Mouse (Mus musculus) CD4-positive, CD25-positive, alpha-beta regulatory T cell, adult 2 months (primary cell): ENCODE measurements around the gene Slc16a5.
A peak's percentile ranks its signal among the peaks of the same experiment; 100 is the strongest.
"Not testable (repeated sequence)": the region's sequence is repeated elsewhere in the genome, so short reads cannot be mapped to it uniquely, and the experiment has no call there.

Source experiments
- DNase-seq: peaks from one replicate; pipeline ENCODE4 v3.0.0-alpha.2; 2012; ENCODE audit warnings: low read depth, low spot score

Gene Slc16a5

DNA sequence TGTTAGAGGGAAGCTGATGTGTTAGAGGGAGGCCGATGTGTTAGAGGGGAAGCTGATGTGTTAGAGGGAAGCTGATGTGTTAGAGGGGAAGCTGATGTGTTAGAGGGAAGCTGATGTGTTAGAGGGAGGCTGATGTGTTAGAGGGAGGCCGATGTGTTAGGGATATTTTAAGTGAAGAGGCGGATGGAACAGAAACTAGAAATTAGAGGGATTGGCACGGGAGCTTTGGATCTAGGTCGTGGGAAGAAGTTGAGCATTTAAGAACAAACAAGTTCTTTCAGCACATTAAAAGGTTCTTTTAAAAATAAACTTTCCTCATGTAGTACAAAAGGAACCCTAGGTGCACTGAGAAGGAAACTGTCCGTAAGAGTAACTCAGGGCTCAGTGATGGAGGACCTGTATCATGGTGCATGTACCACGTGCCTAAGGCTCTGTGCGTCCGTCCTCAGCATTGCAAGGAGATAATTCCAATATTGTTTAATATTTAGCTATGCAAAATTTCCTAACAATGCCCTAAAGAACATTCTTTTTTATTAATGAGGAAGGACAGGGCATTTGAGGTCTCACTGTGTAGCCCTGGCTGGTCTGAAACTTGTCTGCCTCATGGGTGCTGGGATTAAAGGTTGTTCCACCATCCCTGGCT, 16.1 kb downstream of the Slc16a5 start:
- DNase-seq: no peak

DNA sequence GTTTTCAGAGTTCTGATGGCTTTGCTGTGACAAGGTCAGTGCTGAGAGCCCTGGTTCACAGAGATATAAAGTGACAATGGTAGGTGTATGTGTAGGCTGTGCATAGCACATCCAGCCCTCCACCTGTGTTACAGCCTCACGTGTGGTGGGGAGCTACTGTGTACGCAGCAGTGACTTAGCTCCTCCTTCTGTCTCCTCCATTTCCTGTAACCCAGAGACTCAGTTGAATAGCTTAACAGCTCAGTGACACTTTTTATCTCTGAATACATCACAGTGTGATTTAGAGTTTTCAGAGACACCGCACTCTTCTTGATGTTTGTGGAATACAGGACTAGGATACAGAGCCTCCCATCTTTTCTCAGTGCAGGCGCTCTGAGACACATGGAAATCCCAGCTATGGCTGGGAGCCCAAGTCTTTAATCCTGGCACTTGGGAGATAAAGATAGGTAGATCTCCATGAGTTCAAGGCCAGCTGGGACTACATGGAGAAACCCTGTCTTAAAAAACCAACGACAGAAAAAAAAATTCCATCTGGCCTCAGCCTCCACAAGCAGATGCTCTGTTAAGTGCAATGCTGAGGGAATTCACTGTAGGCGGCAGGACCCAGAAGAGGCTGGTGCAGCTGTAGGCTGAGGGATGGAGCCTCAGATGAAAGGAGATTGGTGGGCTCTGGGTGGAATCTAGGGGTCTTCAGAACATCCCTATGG, 19.4 kb downstream of the Slc16a5 start:
- DNase-seq: peak; percentile 87

DNA sequence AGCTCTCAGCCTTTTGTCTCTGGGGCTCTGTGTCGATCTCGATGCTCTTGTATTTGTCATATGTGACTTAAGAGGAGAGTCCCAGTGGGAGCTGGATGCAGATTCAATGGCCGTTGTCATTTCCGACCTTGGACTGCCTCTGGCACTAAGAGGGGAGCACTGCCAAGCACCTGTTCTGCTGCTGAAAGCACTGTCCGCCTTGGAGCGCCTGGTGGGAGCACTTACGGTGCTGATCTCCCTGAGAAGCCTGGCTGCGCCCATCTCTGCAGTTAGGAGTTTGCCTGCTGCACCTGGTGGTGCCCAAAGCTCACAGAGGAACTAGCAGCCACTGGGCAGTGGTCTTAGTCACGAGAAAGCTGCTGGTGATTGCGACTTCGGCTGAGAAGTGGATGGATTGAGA, 21.0 kb downstream of the Slc16a5 start:
- no peak for DNase-seq

DNA sequence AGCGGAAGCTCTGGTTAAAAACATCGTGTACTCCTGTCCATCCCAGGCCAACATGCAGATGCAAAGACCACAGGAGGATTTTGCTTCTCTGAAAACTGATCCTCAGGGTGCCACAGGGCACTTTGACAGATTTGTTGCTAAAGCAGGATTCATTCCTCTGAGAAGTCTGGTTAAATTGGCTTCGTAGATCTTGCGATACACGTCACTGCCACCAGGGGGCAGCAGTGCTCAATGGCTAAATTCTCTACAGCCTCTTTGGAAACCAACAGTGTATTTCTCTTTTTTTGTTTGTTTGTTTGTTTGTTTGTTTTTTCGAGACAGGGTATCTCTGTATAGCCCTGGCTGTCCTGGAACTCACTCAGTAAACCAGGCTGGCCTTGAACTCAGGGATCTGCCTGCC, 21.5 kb downstream of the Slc16a5 start:
- peak; percentile 90 for DNase-seq

DNA sequence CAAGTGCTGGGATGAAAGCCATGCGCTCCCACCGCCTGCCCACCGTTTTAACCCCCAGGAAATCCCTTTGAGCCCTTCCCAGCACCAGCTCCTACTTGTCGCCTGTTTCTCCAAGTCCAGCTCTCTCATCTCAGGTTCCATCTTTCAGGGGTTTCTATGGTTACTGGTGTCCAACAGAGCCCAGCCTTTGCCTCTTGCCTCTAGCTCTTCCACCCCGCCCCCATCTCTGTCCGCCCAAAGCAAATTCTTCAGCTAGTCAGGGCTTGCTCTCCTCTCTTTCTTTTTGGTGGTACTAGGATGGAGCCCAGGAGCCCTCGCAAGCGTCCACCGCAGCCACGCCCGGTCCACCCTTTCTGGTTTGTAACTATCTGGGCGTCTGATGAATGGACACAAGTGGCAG, 22.9 kb downstream of the Slc16a5 start:
- DNase-seq: no peak

DNA sequence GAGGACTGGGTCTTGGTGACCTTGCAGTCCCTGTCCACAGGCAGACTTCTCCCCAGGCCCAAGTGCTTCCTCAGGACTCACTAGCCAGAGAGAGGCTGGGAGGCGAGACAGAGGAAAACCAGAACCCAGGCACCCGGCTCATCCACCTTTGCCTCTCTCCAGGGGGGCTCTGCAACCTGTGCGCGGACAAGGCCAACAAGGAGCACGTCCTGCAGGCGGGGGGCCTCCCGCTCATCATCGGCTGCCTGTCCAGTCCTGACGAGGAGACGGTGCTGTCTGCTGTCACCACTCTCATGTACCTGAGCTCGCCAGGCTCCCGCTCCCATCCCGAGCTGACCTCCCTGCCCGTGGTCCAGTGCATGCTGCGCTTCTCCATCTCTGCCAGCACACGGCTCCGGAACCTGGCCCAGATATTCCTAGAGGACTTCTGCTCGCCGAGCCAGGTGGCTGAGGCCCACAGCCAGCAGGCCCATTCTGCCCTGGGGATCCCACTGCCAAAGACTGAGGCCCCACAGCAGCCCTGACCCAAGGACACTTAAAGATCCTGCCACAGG, 26.4 kb downstream of the Slc16a5 start:
- no peak for DNase-seq

DNA sequence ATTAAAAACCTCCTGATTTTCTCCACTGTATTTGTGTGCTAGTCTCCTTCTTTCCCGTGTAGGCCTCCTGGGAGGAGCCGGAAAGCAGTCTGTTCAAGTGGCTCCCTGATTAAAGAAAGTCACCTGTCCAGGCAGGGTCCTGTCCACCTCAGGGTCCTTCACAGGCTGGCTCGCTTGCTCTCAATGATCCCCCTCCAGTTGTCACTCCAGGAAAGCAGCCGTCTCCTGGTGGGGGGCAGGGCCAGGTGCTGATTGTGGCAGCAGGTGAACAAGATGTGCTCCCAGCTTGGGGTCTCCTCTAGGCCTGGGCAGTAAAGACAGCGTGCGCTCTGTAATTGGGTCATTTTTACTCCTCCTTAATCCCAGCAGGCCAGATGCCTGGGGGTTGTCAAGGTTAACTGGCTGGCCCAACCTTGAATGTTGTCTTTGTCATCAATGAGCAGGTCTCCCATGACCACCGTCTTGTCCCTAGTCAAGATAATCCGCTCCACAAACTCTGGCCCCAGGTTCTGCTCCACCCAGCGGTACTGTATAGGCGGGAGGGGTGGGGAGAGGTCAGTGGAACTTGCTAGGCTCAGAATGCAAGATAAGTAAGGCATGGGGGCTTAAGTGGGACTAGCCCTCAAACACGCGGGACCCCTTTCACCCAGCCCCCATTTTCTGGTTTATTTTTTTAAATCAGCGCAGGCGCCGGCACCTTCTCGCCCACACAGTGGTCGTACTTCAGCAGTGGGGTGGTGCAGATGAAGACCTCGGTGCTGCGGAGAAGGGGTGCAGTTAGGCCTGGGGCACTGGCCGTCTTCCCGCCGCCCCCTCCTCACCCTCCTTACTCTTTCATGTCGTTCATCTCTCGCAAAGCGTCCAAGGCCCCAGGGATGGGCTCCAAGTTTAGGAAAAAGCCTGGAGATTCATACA, 28.4 kb downstream of the Slc16a5 start:
- DNase-seq: no peak

DNA sequence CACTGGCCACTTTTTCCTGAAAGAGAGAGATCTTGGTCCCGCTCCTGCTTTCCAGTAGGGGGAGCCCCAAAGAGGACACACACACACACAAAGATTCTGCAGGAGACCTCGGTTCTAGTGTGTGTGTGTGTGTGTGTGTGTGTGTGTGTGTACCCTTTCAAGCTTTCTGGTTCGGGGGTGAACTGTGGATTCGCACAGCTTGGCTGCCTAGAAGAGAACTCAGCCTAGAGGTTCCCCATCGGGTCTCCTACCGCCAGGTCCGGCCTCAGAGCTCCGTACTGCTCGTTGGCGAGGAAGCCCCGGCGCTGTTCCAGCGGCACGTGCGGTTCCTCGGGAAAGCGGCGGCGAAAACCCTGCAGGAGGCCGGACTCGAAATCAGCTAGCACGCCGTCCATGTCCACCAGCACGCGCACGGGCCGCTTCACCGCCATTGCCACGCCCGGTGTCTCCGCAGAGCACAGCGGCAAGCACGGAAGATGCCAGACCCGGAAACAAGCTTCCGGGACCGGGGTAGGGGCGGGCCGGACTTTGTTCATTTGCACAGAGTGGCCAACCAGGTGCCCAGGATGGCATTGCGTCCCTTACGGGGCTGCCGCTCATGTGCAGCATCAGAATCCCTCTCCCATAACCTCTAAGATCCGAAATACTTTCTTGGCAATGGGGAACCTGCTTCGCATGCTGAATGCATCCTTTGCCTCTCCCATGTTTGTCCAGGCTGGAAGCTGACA, 29.2 kb downstream of the Slc16a5 start, which contains the start of gene Nt5c:
Gene Nt5c, minus strand, starts transcription at position 507 of the 728 bp plus-strand sequence.
- peak; percentile 90 for DNase-seq

DNA sequence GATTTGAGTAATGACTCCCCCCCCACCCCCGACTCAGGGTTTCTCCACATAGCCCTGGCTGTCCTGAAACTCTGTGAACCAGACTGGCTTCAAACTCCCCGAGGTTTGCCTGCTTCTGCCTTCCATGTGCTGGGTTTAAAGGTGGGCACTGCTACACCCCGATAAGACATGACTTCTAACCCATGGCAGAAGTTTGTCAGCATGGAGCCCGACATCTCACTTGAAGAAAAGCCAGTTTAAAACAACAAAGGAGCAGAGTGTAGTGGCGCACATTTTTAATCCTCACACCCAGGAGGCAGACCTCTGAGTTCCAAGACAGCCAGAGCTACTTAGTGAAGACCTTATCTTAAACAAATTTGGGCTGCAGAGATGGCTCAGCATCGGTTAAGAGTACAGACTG, 30.1 kb downstream of the Slc16a5 start:
- DNase-seq: no peak

DNA sequence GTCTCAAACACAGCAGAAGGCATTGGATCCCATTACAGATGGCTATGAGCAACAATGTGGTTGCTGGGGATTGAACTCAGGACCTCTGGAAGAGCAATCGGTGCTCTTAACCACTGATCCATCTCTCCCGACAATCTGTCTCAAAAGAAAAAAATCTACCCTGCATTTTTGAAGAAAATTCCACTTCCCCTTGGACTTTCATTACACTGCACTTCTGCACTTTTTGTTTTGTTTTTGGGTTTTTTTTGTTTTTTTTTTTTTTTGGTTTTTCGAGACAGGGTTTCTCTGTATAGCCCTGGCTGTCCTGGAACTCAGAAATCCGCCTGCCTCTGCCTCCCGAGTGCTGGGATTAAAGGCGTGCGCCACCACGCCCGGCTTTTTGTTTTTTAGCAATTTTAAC, 34.3 kb downstream of the Slc16a5 start:
- DNase-seq: not testable (repeated sequence)

DNA sequence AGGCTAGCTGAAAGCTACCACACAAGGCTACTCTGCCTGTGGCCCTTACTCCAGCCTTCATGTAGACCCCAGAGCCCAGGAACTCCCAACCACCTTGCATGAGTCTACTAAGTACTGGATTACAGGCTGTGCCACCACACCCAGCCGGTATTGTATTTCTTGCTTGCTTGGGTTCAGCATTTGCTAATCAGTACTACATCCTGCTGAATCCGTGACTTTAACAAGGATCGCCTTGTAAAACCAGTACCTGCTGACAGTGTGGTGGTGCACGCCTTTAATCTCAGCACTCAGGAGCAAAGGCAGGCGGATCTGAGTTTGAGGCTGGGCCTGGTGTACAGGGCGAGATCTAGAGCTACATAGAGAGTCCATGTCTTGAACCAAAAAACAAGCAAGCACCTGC, 40.4 kb downstream of the Slc16a5 start:
- DNase-seq: no peak

DNA sequence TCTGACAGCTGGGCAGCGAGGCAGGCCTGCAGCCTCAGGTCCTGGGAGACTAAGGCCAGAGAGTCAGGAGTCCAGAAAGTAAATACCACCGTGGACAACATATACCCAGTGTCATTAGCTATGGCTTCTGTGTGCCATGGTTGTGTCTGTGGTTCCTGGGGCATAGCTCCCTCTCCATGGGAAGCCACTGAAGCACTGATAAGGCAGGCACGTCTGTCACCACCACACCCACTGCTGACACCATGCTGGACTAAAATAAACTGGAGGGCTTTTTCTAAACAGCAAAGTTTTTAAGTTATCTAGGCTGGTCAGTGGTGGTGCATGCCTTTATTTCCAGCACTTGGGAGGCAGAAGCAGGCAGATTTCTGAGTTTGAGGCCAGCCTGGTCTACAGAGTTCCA, 44.3 kb downstream of the Slc16a5 start:
- DNase-seq: no peak

DNA sequence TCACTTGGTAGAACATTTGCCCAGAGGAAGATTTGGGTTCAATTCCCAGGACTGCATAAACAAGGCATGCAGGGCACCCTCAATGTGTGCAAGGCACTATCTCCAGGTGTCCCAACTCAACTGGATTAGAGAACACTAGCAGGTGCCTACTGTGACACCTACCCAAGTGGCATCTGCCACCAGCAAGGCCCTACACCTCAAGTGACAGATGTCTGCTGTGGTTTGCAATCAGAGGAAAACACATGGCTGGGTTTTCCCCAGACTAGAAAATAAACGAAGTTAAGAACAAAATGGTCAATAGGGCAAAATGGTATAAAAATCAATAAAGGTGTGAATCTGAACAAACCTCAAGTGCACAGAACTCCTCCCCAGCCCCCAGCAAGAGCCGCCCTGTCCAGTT, 45.8 kb downstream of the Slc16a5 start:
- peak; percentile 72 for DNase-seq

DNA sequence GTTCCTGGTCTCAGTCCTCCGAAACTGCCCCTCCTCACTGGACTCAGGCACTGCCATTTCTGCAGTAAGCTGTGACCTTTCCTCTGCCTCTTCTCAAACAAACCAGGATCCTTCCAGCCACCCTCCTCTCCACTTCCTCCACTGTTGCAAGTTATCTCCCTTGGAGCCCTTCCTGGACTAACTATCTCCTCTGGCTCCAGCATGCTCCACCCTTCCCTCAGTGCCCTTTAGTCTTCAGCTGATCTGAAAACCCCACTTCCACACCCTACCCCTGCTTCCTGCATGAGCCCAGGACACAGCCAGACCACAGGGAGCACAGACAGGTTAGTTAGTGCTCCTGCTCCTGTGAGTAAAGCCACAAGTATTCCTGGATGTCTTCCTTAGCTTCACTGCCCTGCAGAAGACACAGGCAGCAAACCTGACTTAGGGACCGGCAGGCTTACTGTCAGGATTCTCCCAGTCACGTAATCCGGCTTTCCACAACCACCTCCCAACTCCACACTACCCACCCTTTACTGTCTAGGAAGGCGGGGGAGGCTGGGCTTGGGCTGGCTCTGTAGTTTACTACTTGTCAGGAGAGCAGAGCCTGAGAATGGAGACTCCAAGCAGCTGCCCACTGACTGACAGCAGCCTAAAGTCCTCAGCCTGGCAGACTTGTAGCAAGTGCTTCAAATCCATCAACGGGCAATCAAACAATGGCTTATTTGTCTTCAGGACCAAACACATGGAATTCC, 47.7 kb downstream of the Slc16a5 start:
- DNase-seq: no peak

DNA sequence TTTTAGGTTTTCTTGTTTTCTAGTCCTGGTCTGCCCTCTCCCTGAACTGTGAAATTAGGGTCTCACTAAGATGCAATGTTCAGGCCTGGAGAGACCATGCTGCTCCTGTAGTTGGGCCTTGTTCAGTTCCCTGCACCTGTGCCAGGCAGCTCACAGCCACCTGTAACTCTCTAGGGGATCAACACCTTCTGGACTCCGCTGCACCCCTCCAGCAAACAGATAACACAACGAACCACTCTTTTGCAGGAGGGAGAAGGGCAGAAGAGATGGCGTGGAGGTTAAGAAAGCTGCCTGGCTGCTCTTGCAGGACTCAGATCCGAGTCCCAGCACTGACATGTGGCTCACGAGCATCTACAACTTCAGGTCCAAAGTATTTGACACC, 48.2 kb downstream of the Slc16a5 start:
- no peak for DNase-seq

DNA sequence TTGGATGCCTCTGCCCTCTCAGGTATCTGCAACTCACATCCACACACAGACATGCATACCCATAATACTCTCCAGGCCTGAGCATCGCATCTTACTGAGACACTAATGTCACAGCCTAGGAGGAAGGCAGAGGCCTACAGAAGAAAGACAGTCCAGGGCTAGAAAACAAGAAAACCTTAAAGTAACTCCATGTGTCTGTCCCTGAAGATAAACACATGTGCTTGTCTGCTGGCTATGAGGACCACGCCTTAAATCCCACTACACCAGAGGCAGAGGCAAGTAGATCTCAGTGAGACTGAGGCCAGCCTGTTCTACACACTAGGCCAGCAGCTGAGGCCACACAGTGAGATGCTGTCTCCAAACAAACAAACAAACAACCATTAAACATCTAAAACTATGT, 48.8 kb downstream of the Slc16a5 start:
- no peak for DNase-seq

DNA sequence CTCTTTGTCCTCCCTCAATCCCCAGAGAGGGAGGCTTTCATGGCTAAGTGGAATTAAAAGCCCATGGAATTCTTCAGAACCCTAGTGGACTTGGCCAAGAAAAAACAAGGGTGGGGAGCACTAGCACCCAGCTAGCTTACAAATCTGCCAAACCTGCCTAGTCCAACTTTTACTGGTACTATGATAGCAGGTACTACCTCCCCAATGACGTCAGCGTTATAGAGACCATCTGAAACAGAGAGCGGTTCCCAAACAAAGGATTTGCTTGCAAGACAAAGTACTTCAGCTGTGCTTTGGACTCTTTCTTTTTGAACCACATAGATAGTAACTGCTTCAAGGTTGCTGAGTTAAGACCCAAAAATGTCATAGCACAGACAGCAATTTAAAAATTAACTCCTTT, 49.7 kb downstream of the Slc16a5 start:
- peak; percentile 31 for DNase-seq

DNA sequence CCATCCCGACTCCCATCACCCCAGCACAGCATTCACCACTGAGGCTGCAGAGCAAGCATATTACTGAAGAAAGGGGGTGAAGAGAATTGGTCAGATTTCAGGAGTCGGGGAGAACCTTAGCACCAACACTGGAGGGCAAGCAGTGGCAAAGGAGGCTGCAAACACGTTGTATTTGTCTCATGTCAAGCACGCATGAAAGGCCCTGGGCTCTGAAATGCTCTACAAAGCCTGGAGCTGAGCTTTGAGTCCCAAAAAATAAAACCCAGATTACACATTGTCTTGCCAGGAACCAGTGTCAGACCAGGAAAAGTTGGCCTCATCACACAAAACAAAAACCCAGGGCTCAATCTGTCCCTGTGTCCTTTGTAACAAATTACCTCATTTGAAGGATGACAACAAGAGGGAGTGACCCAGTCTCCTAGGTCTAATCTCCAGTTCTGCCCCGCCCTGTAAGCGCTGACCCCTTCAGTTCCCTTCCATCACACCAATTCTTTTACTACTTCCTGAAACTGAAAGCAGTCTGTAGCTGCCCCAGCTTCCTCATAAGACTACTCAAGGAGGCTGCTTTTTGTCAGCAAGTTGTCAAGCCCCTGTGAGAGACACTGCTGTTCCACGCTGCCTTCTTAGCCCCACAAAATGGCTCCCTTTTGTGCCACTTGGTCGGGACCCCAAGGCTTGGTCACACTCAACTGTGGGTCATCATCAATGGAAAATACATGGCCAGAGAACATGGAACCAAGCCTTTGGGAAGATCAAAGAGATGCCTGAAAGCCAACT, 50.3 kb downstream of the Slc16a5 start:
- peak; percentile 67 for DNase-seq

DNA sequence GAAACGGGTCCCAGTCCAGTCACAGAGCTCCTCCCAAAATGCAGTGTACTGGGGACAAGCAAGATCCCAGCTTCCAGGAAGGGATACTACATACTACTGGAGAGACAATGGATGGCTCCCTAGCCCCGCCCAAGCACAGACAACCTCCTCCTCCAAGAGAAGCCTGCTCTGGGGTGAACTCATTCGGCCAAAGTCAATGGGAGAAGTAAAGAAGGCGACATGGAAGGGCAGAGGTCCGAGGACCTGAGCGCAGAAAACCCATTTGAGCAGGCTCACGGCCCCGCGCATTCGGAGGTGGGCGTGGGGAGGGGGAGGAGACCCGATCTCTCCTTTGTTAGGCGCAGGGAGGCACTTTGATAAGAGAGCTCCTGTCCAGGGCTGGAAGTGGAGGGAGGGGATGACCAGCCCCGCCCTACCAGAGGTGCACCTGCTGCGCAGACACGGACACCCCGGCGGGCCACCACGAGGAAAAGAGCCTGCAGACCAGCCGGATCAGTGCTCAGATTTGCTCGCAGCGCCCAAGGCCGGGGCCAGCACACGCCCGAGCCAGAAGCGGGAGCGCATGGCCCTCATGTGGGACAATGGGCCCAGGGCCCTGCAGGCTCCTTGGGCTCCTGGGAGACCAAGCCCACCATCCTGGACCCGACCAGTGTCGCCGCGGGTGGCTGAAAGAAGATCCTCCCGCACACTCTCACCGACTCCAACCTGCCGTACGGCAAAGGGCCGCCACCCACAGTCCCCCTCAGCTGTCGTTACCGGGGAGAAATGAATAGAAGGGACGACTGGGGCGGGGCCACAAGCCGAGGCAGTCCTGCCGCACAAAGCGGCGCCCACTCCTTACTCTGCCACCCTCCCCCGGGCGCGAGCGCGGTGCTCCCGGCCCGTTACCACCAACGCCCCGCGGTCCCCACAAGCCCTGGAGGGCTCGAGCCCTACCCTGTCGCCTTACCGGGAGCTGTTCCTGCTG, 51.3 kb downstream of the Slc16a5 start:
- no peak for DNase-seq
